ENCODE assay signal across 34 mouse cellular contexts in the genomic region with DNA sequence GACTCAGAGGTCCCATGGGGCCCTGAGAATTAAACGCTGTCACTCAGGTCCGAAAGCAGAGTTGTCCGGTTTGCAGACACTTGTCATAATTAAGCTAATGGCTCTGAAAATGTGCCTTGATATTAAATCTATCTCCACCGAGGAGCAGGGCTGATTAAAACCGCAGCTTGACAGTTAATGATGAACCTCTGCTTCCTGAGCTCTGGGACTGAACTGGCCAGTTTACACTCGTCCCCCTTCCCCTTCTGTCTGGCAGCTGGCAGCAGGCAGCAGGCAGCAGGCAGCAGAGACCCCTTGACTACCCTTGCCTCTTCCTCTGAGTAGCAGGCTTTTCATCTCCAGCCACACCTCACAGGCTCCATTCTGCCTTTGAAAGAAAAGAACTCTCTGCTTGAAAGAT.
DNase-seq lines count a peak whose midpoint lies in the region; ATAC-seq lines count a peak whose summit lies in the region.
"Had no signal": no experiment of that assay in that cellular context is flagged by ENCODE, and none has a peak within 500 bp of the region (broad histone marks: within the 10 kb centered on the region; RNA-seq: fewer than 3 reads in every experiment).

No protein-coding gene starts in this region.

- WGBS in hindbrain, embryonic 11.5 days = 48% methylated on average over 6 of the region's 6 CpGs
- WGBS in hindbrain, embryonic 14.5 days = 23% methylated on average over 6 of the region's 6 CpGs
- WGBS in neural tube, embryonic 11.5 days = 58% methylated on average over 6 of the region's 6 CpGs
- WGBS in neural tube, embryonic 15.5 days = 25% methylated on average over 6 of the region's 6 CpGs
- WGBS in midbrain, embryonic 13.5 days = 38% methylated on average over 6 of the region's 6 CpGs

- 0 out of 2 replicates have a peak overlapping the region, but pooled peaks have one; percentile 5 for H3K9ac ChIP-seq in hindbrain, embryonic 11.5 days (ENCODE audit: low read depth, low read length)
- no peak overlapping the region for H3K9ac ChIP-seq in hindbrain, embryonic 14.5 days
- no peak overlapping the region for H3K9ac ChIP-seq in neural tube, embryonic 11.5 days (ENCODE audit: low read length)
- no peak overlapping the region for H3K9ac ChIP-seq in neural tube, embryonic 15.5 days (replicated peaks)
- H3K9ac ChIP-seq in midbrain, embryonic 13.5 days (replicated peaks) = no peak overlapping the region
- H3K9ac ChIP-seq: embryonic facial prominence, embryonic 12.5 days; heart, embryonic 13.5 days; limb, embryonic 15.5 days; liver, embryonic 13.5 days had no signal

- H3K9me3 ChIP-seq in hindbrain, embryonic 11.5 days (ENCODE audit: control insufficient read depth, low read length) = no peaks in the 10 kb centered on the region
- no peaks in the 10 kb centered on the region for H3K9me3 ChIP-seq in hindbrain, embryonic 14.5 days (ENCODE audit: control insufficient read depth, low read length)
- H3K9me3 ChIP-seq in neural tube, embryonic 11.5 days (ENCODE audit: control insufficient read depth, low read length) = no peaks in the 10 kb centered on the region
- H3K9me3 ChIP-seq in neural tube, embryonic 15.5 days (replicated peaks) = no peaks in the 10 kb centered on the region
- H3K9me3 ChIP-seq in midbrain, embryonic 13.5 days = no peaks in the 10 kb centered on the region
- H3K9me3 ChIP-seq: embryonic facial prominence, embryonic 12.5 days; heart, embryonic 13.5 days; limb, embryonic 10.5 days; limb, embryonic 15.5 days; liver, embryonic 13.5 days had no signal

- no peak overlapping the region for H3K4me2 ChIP-seq in hindbrain, embryonic 11.5 days (replicated peaks; ENCODE audit: low read depth, low read length)
- no peak overlapping the region for H3K4me2 ChIP-seq in hindbrain, embryonic 14.5 days (replicated peaks)
- H3K4me2 ChIP-seq in neural tube, embryonic 11.5 days (ENCODE audit: low read depth) = no peak overlapping the region
- no peak overlapping the region for H3K4me2 ChIP-seq in neural tube, embryonic 15.5 days
- no peak overlapping the region for H3K4me2 ChIP-seq in midbrain, embryonic 13.5 days (replicated peaks)
- H3K4me2 ChIP-seq: embryonic facial prominence, embryonic 12.5 days; heart, embryonic 13.5 days; limb, embryonic 15.5 days; liver, embryonic 13.5 days had no signal

- H3K27ac ChIP-seq in hindbrain, embryonic 11.5 days (ENCODE audit: low read depth, low read length) = no peak overlapping the region
- no peak overlapping the region for H3K27ac ChIP-seq in hindbrain, embryonic 14.5 days
- H3K27ac ChIP-seq in neural tube, embryonic 11.5 days (ENCODE audit: low read depth, low read length) = no peak overlapping the region
- no peak overlapping the region for H3K27ac ChIP-seq in neural tube, embryonic 15.5 days (replicated peaks)
- no peak overlapping the region for H3K27ac ChIP-seq in midbrain, embryonic 13.5 days
- H3K27ac ChIP-seq: embryonic facial prominence, embryonic 12.5 days; gastrocnemius, adult 2 months; heart, adult 2 months; heart, embryonic 13.5 days; kidney, postnatal 0 days; limb, embryonic 10.5 days; limb, embryonic 15.5 days; liver, embryonic 13.5 days; stomach, postnatal 0 days had no signal

- H3K4me3 ChIP-seq in hindbrain, embryonic 11.5 days (ENCODE audit: low read depth, low read length) = no peak overlapping the region
- no peak overlapping the region for H3K4me3 ChIP-seq in hindbrain, embryonic 14.5 days (replicated peaks; ENCODE audit: low read length)
- H3K4me3 ChIP-seq in neural tube, embryonic 11.5 days (ENCODE audit: low read depth, low read length) = no peak overlapping the region
- H3K4me3 ChIP-seq in neural tube, embryonic 15.5 days (replicated peaks) = no peak overlapping the region
- H3K4me3 ChIP-seq in midbrain, embryonic 13.5 days (replicated peaks) = no peak overlapping the region
- H3K4me3 ChIP-seq: embryonic facial prominence, embryonic 12.5 days; gastrocnemius, adult 2 months; heart, adult 2 months; heart, embryonic 13.5 days; limb, embryonic 10.5 days; limb, embryonic 15.5 days; liver, embryonic 13.5 days had no signal

- 0 out of 2 replicates have a peak, but pooled peaks cover 2% of the 10 kb centered on the region for H3K4me1 ChIP-seq in hindbrain, embryonic 11.5 days (replicated peaks; ENCODE audit: control insufficient read depth, insufficient read depth, low read length)
- peaks cover 10% of the 10 kb centered on the region for H3K4me1 ChIP-seq in hindbrain, embryonic 14.5 days (replicated peaks; ENCODE audit: control insufficient read depth, insufficient read depth, low read length)
- H3K4me1 ChIP-seq in neural tube, embryonic 11.5 days (ENCODE audit: control insufficient read depth, insufficient read depth, low read length) = peaks cover 7% of the 10 kb centered on the region
- H3K4me1 ChIP-seq in neural tube, embryonic 15.5 days = peaks cover 9% of the 10 kb centered on the region
- H3K4me1 ChIP-seq in midbrain, embryonic 13.5 days (replicated peaks) = peaks cover 34% of the 10 kb centered on the region
- H3K4me1 ChIP-seq: limb, embryonic 15.5 days had no signal

- peak; percentile 33 for DNase-seq in embryo, embryonic 10 days (ENCODE audit: low spot score)
- no peak for DNase-seq in embryo, embryonic 9.5 days (ENCODE audit: extremely low spot score)
- peak; percentile 44 for DNase-seq in hindbrain, embryonic 11.5 days (ENCODE audit: low spot score)
- DNase-seq in hindbrain, embryonic 14.5 days (ENCODE audit: low spot score) = no peak
- peak; percentile 43 for DNase-seq in neural tube, embryonic 11.5 days (ENCODE audit: low spot score)
- no peak for DNase-seq in adrenal gland, postnatal 10 days
- DNase-seq: adrenal gland, adult 8-10 months; cerebellum, adult 11 months; cerebellum, adult 9-10 months; cerebellum, postnatal 36 days; gastrocnemius, adult 2 months; gastrocnemius, postnatal 36 days; heart, adult 2 months; heart, postnatal 10 days; kidney, adult 8-10 months; kidney, postnatal 4 days; liver, embryonic 13.5 days; lung, adult 2 months; lung, postnatal 14 days; right cerebral cortex, adult 18-20 months; spleen, adult 18-20 months; thymus, adult 18-20 months; thymus, postnatal 25 days had no signal

- no peaks in the 10 kb centered on the region for H3K27me3 ChIP-seq in hindbrain, embryonic 11.5 days (ENCODE audit: control insufficient read depth, insufficient read depth, low read length)
- H3K27me3 ChIP-seq in hindbrain, embryonic 14.5 days (ENCODE audit: control insufficient read depth, insufficient read depth, low read length) = no peaks in the 10 kb centered on the region
- H3K27me3 ChIP-seq in neural tube, embryonic 11.5 days (ENCODE audit: control insufficient read depth, insufficient read depth, low read length) = no peaks in the 10 kb centered on the region
- no peaks in the 10 kb centered on the region for H3K27me3 ChIP-seq in neural tube, embryonic 15.5 days (replicated peaks)
- no peaks in the 10 kb centered on the region for H3K27me3 ChIP-seq in midbrain, embryonic 13.5 days
- H3K27me3 ChIP-seq: CH12.LX; embryonic facial prominence, embryonic 12.5 days; heart, embryonic 13.5 days; liver, embryonic 13.5 days had no signal

- ATAC-seq in hindbrain, embryonic 11.5 days (ENCODE audit: low FRiP score) = peak; percentile 51
- ATAC-seq in hindbrain, embryonic 14.5 days (ENCODE audit: low FRiP score) = no peak
- ATAC-seq in neural tube, embryonic 11.5 days (ENCODE audit: insufficient read depth, low FRiP score, low TSS enrichment) = no peak
- no peak for ATAC-seq in neural tube, embryonic 15.5 days (ENCODE audit: low FRiP score)
- ATAC-seq in midbrain, embryonic 13.5 days = peak; percentile 58
- ATAC-seq: forebrain, embryonic 16.5 days; intestine, embryonic 16.5 days had no signal

- no peaks in the 10 kb centered on the region for H3K36me3 ChIP-seq in hindbrain, embryonic 11.5 days (ENCODE audit: control insufficient read depth, insufficient read depth, low read length)
- no peaks in the 10 kb centered on the region for H3K36me3 ChIP-seq in hindbrain, embryonic 14.5 days (replicated peaks; ENCODE audit: control insufficient read depth, insufficient read depth)
- no peaks in the 10 kb centered on the region for H3K36me3 ChIP-seq in neural tube, embryonic 11.5 days (ENCODE audit: control insufficient read depth, insufficient read depth, low read length)
- no peaks in the 10 kb centered on the region for H3K36me3 ChIP-seq in neural tube, embryonic 15.5 days
- H3K36me3 ChIP-seq in midbrain, embryonic 13.5 days = no peaks in the 10 kb centered on the region
- H3K36me3 ChIP-seq: embryonic facial prominence, embryonic 12.5 days; heart, embryonic 13.5 days; limb, embryonic 10.5 days; limb, embryonic 15.5 days; liver, embryonic 13.5 days had no signal

Comparison
In these comparisons a context has a peak if more than half of its experiments do, and no peak if none do; other contexts are left out.
1. DNase-seq: peak in embryo, embryonic 10 days (single experiment), hindbrain, embryonic 11.5 days (single experiment) and neural tube, embryonic 11.5 days (single experiment); none in embryo, embryonic 9.5 days (single experiment), hindbrain, embryonic 14.5 days (single experiment) and adrenal gland, postnatal 10 days (single experiment).
2. ATAC-seq: peak in hindbrain, embryonic 11.5 days (single experiment) and midbrain, embryonic 13.5 days (single experiment); none in hindbrain, embryonic 14.5 days (single experiment), neural tube, embryonic 11.5 days (single experiment) and neural tube, embryonic 15.5 days (single experiment).